Mouse (Mus musculus): ENCODE measurements around the gene Nupl2. TPM values are rescaled to one million over a fixed set of nuclear protein-coding genes. Genes with fewer than 3 reads are reported as not detected.

Gene Nupl2
- total RNA-seq, 2 experiments from 2014 or later = 6.4 to 6.7 TPM

DNA sequence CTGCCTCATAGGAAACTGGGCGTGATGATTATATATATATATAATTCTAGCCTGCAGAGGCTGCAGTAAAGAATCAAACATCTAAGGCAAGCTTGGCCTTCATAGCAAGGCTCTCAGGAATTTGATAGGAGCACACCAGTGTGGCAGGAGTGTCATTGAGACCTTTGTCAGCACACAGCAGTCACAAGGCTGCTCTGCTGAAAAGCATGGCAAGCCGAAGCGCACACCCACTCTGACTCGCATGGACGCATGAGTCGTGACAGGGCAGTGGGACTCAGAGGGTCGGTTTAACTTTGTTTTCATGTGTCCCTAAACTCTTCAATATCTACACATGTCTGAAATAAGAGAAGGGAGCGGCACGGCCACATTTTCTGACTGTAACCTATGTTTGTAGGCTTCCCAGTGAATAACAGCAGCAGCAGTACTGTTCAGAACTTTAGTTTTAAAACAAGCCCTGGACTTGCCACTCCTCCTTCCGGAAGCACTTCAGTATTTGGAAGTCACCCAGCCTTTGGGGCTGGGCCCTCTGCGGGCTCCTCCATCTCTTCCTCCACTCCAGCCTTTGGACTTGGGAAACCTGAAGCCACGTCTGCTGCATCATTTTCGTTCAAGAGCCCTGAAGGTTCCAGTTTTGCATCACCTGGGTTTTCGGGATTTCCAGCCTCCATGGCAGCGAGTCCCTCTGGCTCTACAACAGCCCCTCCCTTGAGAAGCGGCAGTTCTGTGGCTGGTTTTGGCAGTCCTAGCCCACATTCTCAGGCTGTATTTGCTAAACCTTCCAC lies 16.9 kb downstream of the Nupl2 start:
- intact Hi-C loops (cut with DNase I) = no loop called here
- TF ChIP-seq CTCF (IDR thresholded peaks at IDR 0.05) = no peak
- Histone ChIP-seq H3K4me3 (no peak overlapping the region), H3K27ac (no peak overlapping the region)
- DNase-seq = no peak

GRCm38 (mm10) chr5:24182296-24182734 lies 17.6 kb downstream of the Nupl2 start:
- H3K27ac ChIP-seq = no peak overlapping the region
- TF ChIP-seq CTCF (IDR thresholded peaks at IDR 0.05) = no peak
- DNase-seq = no peak
- intact Hi-C loops (cut with DNase I) = no loop called here
- no peak overlapping the region for H3K4me3 ChIP-seq

- no peak overlapping the region for H3K27ac ChIP-seq
- intact Hi-C loops (cut with DNase I) = no loop called here
- no peak overlapping the region for H3K4me3 ChIP-seq
- TF ChIP-seq CTCF (IDR thresholded peaks at IDR 0.05) = no peak
- DNase-seq = no peak
These were observed 18.3 kb downstream of the Nupl2 start for GRCm38 (mm10) chr5:24183096-24183495.

DNA sequence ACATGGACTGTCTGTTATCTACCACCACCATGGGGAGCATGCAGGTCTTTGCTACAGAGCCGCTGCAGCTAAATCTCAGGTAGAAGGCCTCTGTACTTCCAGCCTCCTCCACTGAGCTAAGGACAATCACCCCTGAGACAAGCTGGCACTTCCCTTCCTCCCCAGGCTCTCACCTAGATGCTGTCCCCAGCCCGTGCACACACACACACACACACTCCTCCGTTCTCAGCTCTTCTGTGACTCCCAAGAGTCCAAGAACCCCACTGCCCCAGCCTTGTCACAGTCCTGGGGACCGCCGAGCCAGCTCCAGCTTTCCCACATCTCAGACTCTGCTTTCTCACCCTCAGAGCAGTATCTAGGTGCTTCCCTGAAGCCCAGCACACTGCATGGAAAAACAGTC lies 19.2 kb downstream of the Nupl2 start:
- no peak overlapping the region for H3K4me3 ChIP-seq
- intact Hi-C loops (cut with DNase I) = no loop called here
- no peak overlapping the region for H3K27ac ChIP-seq
- no peak for DNase-seq
- no peak for TF ChIP-seq CTCF (IDR thresholded peaks at IDR 0.05)

- TF ChIP-seq CTCF (IDR thresholded peaks at IDR 0.05) = no peak
These were observed 23.7 kb downstream of the Nupl2 start for GRCm38 (mm10) chr5:24188476-24188875.

DNA sequence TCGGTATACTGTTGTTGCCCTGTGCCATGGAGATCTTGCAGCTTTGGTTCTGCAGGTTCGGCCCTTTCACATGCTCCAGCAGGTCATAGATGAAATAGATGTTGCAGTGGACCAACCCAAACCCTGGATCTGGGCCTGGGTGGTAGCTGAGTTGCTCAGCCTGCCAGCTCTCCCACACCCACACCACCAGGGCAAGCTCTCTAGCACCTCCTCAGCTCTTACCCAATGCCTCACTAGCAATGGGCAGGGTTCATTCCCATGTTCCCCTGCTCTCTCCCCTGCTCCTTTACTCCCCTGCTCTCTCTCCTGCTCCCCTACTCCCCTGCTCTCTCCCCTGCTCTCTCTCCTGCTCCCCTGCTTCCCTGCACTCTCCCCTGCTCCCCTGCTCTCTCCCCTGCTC lies 27.1 kb downstream of the Nupl2 start:
- intact Hi-C loops (cut with DNase I) = no loop called here

More at GRCm38 (mm10) chr5:24188476-24188875, 23.7 kb downstream of the Nupl2 start:
- no peak overlapping the region for H3K27ac ChIP-seq
- no peak overlapping the region for H3K4me3 ChIP-seq
- no peak for DNase-seq
- intact Hi-C loops (cut with DNase I) = no loop called here

GRCm38 (mm10) chr5:24201006-24201405 lies 36.2 kb downstream of the Nupl2 start:
- no peak for DNase-seq
- intact Hi-C loops (cut with DNase I) = no loop called here

More for the DNA sequence above, 27.1 kb downstream of the Nupl2 start:
- H3K4me3 ChIP-seq = no peak overlapping the region
- DNase-seq = no peak
- H3K27ac ChIP-seq = no peak overlapping the region
- no peak for TF ChIP-seq CTCF (IDR thresholded peaks at IDR 0.05)

DNA sequence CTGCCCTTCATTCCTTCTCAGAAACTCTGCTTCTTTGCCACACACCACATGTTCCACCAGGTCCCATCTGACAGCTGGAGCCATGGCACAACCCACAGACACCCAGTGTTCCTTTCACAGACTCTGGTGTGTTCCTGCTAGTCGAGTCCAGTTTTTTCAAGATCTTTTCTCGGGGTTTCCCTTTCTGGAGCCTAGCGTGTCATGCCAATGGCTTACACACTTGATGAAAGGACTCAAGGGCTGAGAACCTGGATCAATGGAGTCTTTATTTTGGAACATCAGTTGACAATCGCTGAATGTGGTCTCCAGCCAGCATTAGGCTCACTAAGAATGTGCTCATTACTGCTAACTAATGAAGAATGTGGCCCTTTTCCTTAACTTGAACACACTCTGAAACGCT lies 37.7 kb downstream of the Nupl2 start:
- no peak for TF ChIP-seq CTCF (IDR thresholded peaks at IDR 0.05)
- intact Hi-C loops (cut with DNase I) = no loop called here
- Histone ChIP-seq H3K27ac (no peak overlapping the region), H3K4me3 (no peak overlapping the region)
- DNase-seq = no peak

More at GRCm38 (mm10) chr5:24201006-24201405, 36.2 kb downstream of the Nupl2 start:
- Histone ChIP-seq H3K4me3 (no peak overlapping the region), H3K27ac (no peak overlapping the region)
- no peak for TF ChIP-seq CTCF (IDR thresholded peaks at IDR 0.05)

DNA sequence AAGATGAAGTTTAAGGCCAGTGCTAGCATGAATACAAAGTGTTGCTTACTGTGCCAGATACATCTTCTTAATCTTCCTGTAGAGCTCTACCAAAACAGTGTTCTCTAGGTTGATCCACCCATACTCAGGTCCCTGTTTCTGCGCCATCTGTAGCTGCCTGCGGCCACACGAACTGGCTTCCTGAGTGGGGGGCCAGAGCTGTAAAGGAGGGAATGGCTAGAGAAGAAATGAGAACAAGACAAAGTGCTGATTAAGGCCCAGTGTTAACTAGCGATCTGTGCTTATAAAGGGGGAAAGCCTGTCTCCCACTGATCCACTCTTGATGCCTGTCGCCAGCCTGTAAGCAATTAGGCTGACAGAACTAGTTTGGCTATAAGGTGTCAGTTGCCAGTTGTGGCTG lies 38.5 kb downstream of the Nupl2 start:
- DNase-seq = no peak
- no peak for TF ChIP-seq CTCF (IDR thresholded peaks at IDR 0.05)
- no peak overlapping the region for H3K4me3 ChIP-seq
- intact Hi-C loops (cut with DNase I) = no loop called here
- H3K27ac ChIP-seq = no peak overlapping the region

GRCm38 (mm10) chr5:24207965-24208364 lies 43.2 kb downstream of the Nupl2 start:
- no peak for DNase-seq
- Histone ChIP-seq H3K27ac (no peak overlapping the region), H3K4me3 (no peak overlapping the region)
- intact Hi-C loops (cut with DNase I) = no loop called here
- no peak for TF ChIP-seq CTCF (IDR thresholded peaks at IDR 0.05)

DNA sequence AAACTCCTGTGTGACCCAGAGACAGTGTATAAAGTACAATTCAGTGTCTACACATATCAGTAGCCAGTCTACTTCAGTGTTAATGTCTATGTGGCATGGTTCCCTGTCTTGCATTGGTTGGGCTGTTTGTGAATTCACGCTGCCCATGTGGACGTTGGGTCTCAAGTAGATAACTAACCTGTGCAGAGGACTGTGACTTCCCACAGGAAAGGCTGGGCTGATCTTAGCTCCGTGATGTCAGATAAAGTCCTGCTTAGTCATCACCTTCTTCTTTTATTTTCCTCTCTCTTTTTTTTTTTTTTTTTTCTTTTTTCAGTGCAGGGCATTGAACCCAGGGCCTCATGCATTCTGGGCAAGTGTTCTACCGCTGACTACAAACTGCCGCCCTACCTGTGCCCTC lies 43.7 kb downstream of the Nupl2 start:
- DNase-seq = no peak
- no peak overlapping the region for H3K27ac ChIP-seq
- H3K4me3 ChIP-seq = no peak overlapping the region
- intact Hi-C loops (cut with DNase I) = no loop called here
- TF ChIP-seq CTCF (IDR thresholded peaks at IDR 0.05) = no peak

DNA sequence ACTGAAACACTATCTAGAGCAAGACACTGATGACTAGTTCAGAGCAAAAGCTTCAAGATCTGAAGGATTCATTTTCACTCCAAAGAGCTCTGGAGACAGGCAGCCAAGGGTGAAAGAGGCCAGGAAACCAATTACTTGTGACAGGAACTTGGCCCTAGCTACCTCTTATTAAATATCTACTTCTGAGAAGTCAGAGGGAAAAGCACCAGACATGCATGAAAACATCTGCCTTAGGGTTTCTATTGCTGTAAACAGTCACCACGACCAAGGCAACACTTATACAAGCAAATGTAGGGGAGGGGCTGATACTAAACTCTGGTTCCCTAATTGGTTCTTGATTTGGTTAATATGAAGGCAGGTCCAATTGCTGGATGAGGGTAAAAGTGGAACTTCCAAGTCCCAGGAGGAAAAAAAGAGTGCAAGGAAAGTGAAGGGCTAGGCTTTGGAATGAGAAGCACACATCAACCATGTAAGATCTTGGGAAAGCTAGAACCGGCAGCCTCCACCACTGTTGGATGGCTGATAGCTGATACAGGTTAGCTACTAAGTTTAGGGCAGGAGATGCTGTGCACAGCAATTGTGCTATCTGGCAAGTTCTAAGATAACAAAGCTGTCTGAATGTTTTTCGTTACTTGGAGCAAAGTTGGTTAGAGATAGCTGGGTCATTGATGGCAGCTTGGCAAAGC lies 49.2 kb downstream of the Nupl2 start:
- DNase-seq = no peak
- intact Hi-C loops (cut with DNase I) = no loop called here
- H3K4me3 ChIP-seq = no peak overlapping the region
- no peak for TF ChIP-seq CTCF (IDR thresholded peaks at IDR 0.05)
- no peak overlapping the region for H3K27ac ChIP-seq

DNA sequence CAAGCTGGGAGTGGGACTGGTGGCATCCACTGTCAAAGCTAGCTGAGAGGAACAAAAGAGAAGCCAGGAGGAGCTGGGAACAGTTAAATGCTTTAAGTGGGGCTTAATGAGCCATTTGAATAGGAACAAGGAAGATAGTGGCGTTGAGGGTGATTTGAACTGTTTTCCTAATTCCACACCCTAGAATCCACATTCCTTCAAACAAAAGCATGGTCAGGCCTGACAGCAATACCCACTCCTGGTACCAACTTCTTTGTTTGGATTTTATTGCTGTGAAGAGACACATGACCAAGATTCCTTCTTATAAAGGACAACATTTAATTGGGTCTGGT lies 49.8 kb downstream of the Nupl2 start:
- no peak for TF ChIP-seq CTCF (IDR thresholded peaks at IDR 0.05)
- no peak overlapping the region for H3K4me3 ChIP-seq
- intact Hi-C loops (cut with DNase I) = no loop called here
- no peak for DNase-seq
- no peak overlapping the region for H3K27ac ChIP-seq

GRCm38 (mm10) chr5:24214900-24215299 lies 50.1 kb downstream of the Nupl2 start:
- no peak for TF ChIP-seq CTCF (IDR thresholded peaks at IDR 0.05)
- intact Hi-C loops (cut with DNase I) = no loop called here
- Histone ChIP-seq H3K4me3 (no peak overlapping the region), H3K27ac (no peak overlapping the region)
- DNase-seq = no peak

Other genes with a start within 250 kb of the Nupl2 start
- gene Fam126a, start 134.3 kb upstream of the Nupl2 start, total RNA-seq (2021) = 1 to 10 TPM; 4.7 to 9.0 TPM
- gene Klhl7, start 64.4 kb upstream of the Nupl2 start, total RNA-seq (2021) = 10 to 100 TPM; 38.2 to 39.9 TPM
- gene Kcnh2, start 186.6 kb downstream of the Nupl2 start, total RNA-seq (2021) = 1 to 10 TPM; 1.4 to 2.2 TPM
- 1 to 10 TPM; 5.0 to 7.1 TPM for gene Nos3, start 199.8 kb downstream of the Nupl2 start, total RNA-seq (2021)
- under 1 TPM in 1 of 2 experiments, not detected in 1; 0.06 TPM for gene Atg9b, start 227.2 kb downstream of the Nupl2 start, total RNA-seq (2021)
- gene Abcb8, start 228.7 kb downstream of the Nupl2 start, total RNA-seq (2021) = 10 to 100 TPM; 37.0 to 39.8 TPM
- under 1 TPM; 0.47 to 0.54 TPM for gene Asic3, start 248.4 kb downstream of the Nupl2 start, total RNA-seq (2021)